In the genomic region with DNA sequence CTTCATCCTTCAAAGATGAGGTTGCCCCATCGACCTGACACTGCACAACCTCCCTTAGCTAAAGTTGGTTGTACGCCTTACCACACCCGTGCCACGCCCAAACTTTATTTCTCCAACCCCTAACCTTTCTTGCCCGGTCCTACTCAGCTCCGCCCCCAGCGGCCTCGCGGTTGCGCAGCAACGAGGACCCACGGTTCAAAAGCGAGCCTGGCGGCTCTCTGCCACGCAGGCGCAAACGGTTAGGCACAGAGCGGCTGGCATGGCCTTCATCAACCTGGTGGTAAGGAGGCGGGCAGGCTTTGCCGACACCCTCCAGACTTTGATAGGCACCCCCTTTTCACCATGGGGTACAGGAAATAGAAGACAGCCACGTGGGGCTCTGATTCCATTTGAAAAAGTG, we compare ENCODE assay signal across 9 mouse cellular contexts. TPM values are rescaled to one million over a fixed set of nuclear protein-coding genes. Genes with fewer than 3 reads are reported as not detected.
DNase-seq lines count a peak whose midpoint lies in the region; ATAC-seq lines count a peak whose summit lies in the region.
"Had no signal": no experiment of that assay in that cellular context is flagged by ENCODE, and none has a peak within 500 bp of the region (broad histone marks: within the 10 kb centered on the region; RNA-seq: fewer than 3 reads in every experiment).

A gene (plus strand): TSS at position 209 of the 400 bp plus-strand sequence.

- DNase-seq in adrenal gland, adult (ENCODE audit: inconsistent age in 2 of 2, low spot score in 1 of 2), result peak; percentile 28 to 59
- DNase-seq in adrenal gland, adult 8-10 months, result no peak
- peak; percentile 40 for DNase-seq in WW6 (ENCODE audit: low read depth, low spot score)
- DNase-seq in embryonic facial prominence, embryonic 14.5 days (ENCODE audit: low spot score), result peak; percentile 13
- peak; percentile 66 for DNase-seq in limb, embryonic 11.5 days (ENCODE audit: low spot score)
- peak; percentile 61 for DNase-seq in midbrain, embryonic 14.5 days

- no peaks in the 10 kb centered on the region for H3K36me3 ChIP-seq in embryonic facial prominence, embryonic 14.5 days (ENCODE audit: control insufficient read depth, insufficient read depth, low read length)
- H3K36me3 ChIP-seq in limb, embryonic 11.5 days (ENCODE audit: control insufficient read depth, insufficient read depth, low read length), result no peaks in the 10 kb centered on the region
- no peaks in the 10 kb centered on the region for H3K36me3 ChIP-seq in midbrain, embryonic 14.5 days (ENCODE audit: control insufficient read depth, insufficient read depth, low read length)
- H3K36me3 ChIP-seq in stomach, embryonic 15.5 days, result no peaks in the 10 kb centered on the region

- no peaks in the 10 kb centered on the region for H3K9me3 ChIP-seq in embryonic facial prominence, embryonic 14.5 days (ENCODE audit: control insufficient read depth, low read length)
- no peaks in the 10 kb centered on the region for H3K9me3 ChIP-seq in limb, embryonic 11.5 days (ENCODE audit: control insufficient read depth, low read length)
- H3K9me3 ChIP-seq in midbrain, embryonic 14.5 days (ENCODE audit: control insufficient read depth, low read length), result no peaks in the 10 kb centered on the region
- H3K9me3 ChIP-seq in stomach, embryonic 15.5 days, result no peaks in the 10 kb centered on the region

- ATAC-seq in embryonic facial prominence, embryonic 14.5 days (ENCODE audit: low read depth), result peak; percentile 15; the same call in 1 of the 2 replicates
- ATAC-seq in inflammation-experienced regulatory T-cells, adult 6 months, result peak; percentile 50
- peak; percentile 31; the same call in 1 of the 2 replicates for ATAC-seq in limb, embryonic 11.5 days (ENCODE audit: insufficient number of reproducible peaks, low FRiP score, low TSS enrichment, low read depth)
- no peak; the same call in 1 of the 2 replicates for ATAC-seq in midbrain, embryonic 14.5 days (ENCODE audit: low FRiP score, low TSS enrichment)
- ATAC-seq in stomach, embryonic 15.5 days (ENCODE audit: insufficient read depth, low FRiP score, low read depth), result no peak

- H3K27ac ChIP-seq in embryonic facial prominence, embryonic 14.5 days (replicated peaks; ENCODE audit: low read depth, low read length), result no peak within 1 kb of the TSS
- no peak within 1 kb of the TSS for H3K27ac ChIP-seq in limb, embryonic 11.5 days (replicated peaks; ENCODE audit: low read depth, low read length)
- no peak within 1 kb of the TSS for H3K27ac ChIP-seq in midbrain, embryonic 14.5 days (replicated peaks; ENCODE audit: low read depth, low read length)
- H3K27ac ChIP-seq in stomach, embryonic 15.5 days, result no peak within 1 kb of the TSS

- H3K4me1 ChIP-seq in embryonic facial prominence, embryonic 14.5 days (ENCODE audit: control insufficient read depth, insufficient read depth, low read length), result peaks cover 12% of the 10 kb centered on the region; the same call in 1 of the 2 replicates
- H3K4me1 ChIP-seq in limb, embryonic 11.5 days (ENCODE audit: control insufficient read depth, insufficient read depth, low read length), result peaks cover 7% of the 10 kb centered on the region; the same call in 1 of the 2 replicates
- H3K4me1 ChIP-seq in midbrain, embryonic 14.5 days (ENCODE audit: control insufficient read depth, insufficient read depth, low read length), result no peaks in the 10 kb centered on the region
- H3K4me1 ChIP-seq in stomach, embryonic 15.5 days, result 0 out of 2 replicates have a peak, but pooled peaks cover 3% of the 10 kb centered on the region

- 37% methylated on average over 21 of the region's 21 CpGs for WGBS in embryonic facial prominence, embryonic 14.5 days
- 32% methylated on average over 21 of the region's 21 CpGs for WGBS in limb, embryonic 11.5 days
- WGBS in midbrain, embryonic 14.5 days, result 32% methylated on average over 21 of the region's 21 CpGs
- WGBS in stomach, embryonic 15.5 days, result 23% methylated on average over 21 of the region's 21 CpGs

- H3K9ac ChIP-seq in embryonic facial prominence, embryonic 14.5 days (ENCODE audit: low read depth, low read length), result no peak within 1 kb of the TSS
- H3K9ac ChIP-seq in limb, embryonic 11.5 days (ENCODE audit: low read length), result no peak within 1 kb of the TSS
- no peak within 1 kb of the TSS for H3K9ac ChIP-seq in midbrain, embryonic 14.5 days (replicated peaks; ENCODE audit: low read length)
- no peak within 1 kb of the TSS for H3K9ac ChIP-seq in stomach, embryonic 15.5 days

- H3K4me3 ChIP-seq in embryonic facial prominence, embryonic 14.5 days (ENCODE audit: low read depth, low read length), result no peak within 1 kb of the TSS
- H3K4me3 ChIP-seq in limb, embryonic 11.5 days (ENCODE audit: low read depth, low read length), result no peak within 1 kb of the TSS
- H3K4me3 ChIP-seq in midbrain, embryonic 14.5 days (replicated peaks; ENCODE audit: low read depth, low read length), result no peak within 1 kb of the TSS
- H3K4me3 ChIP-seq in stomach, embryonic 15.5 days (replicated peaks), result peak within 1 kb of the TSS; percentile 7; the same call in 1 of the 2 replicates

- H3K27me3 ChIP-seq in embryonic facial prominence, embryonic 14.5 days (replicated peaks; ENCODE audit: control insufficient read depth, insufficient read depth, low read length), result peaks cover 4% of the 10 kb centered on the region; the same call in 1 of the 2 replicates
- H3K27me3 ChIP-seq in limb, embryonic 11.5 days (ENCODE audit: control insufficient read depth, insufficient read depth, low read length), result no peaks in the 10 kb centered on the region
- H3K27me3 ChIP-seq in midbrain, embryonic 14.5 days (ENCODE audit: control insufficient read depth, insufficient read depth, low read length), result no peaks in the 10 kb centered on the region
- no peaks in the 10 kb centered on the region for H3K27me3 ChIP-seq in stomach, embryonic 15.5 days (replicated peaks)

- H3K4me2 ChIP-seq in embryonic facial prominence, embryonic 14.5 days (ENCODE audit: low read depth, low read length), result peak within 1 kb of the TSS; percentile 46
- peak within 1 kb of the TSS; percentile 30; the same call in 1 of the 2 replicates for H3K4me2 ChIP-seq in limb, embryonic 11.5 days (ENCODE audit: low read depth, severe bottlenecking)
- peak within 1 kb of the TSS; percentile 28 for H3K4me2 ChIP-seq in midbrain, embryonic 14.5 days (ENCODE audit: low read length)
- peak within 1 kb of the TSS; percentile 47 for H3K4me2 ChIP-seq in stomach, embryonic 15.5 days

RNA-seq across cellular contexts. Expression of the gene that starts here (rescaled TPM):
- not detected for total RNA-seq in adrenal gland, adult 8-10 months (2022)
- 0.47 TPM in 1 of 2 replicates, not detected in the other for polyA plus RNA-seq in embryonic facial prominence, embryonic 14.5 days (2014; fragmentation: Nextera tagmentation; extraction: Ambion mirVana)
- polyA plus RNA-seq in inflammation-experienced regulatory T-cells, adult 6 months (2017; shearing (Covaris generic)), result under 1 TPM in 1 of 3 experiments, not detected in 2; 0.24 TPM
- polyA plus RNA-seq in limb, embryonic 11.5 days (2014; fragmentation: Nextera tagmentation; extraction: Ambion mirVana), result 0.12 TPM in 1 of 2 replicates, not detected in the other
- 0.22 TPM in 1 of 2 replicates, not detected in the other for polyA plus RNA-seq in midbrain, embryonic 14.5 days (2014; fragmentation: Nextera tagmentation; extraction: Ambion mirVana)
- 0.18 and 0.44 TPM in 2 replicates for polyA plus RNA-seq in stomach, embryonic 15.5 days (2015; fragmentation: Nextera tagmentation; extraction: Ambion mirVana)
- total RNA-seq: heart, postnatal 14 days had no signal

Comparison
In these comparisons a context has a peak if more than half of its experiments do, and no peak if none do; other contexts are left out.
1. Peak in DNase-seq, ATAC-seq and H3K4me2 ChIP-seq in embryonic facial prominence, embryonic 14.5 days; RNA of the gene not detected or under 1 TPM.
2. Peak in ATAC-seq in inflammation-experienced regulatory T-cells, adult 6 months; RNA of the gene not detected or under 1 TPM.
3. Peak in DNase-seq, ATAC-seq and H3K4me2 ChIP-seq in limb, embryonic 11.5 days; RNA of the gene not detected or under 1 TPM.
4. Peak in DNase-seq and H3K4me2 ChIP-seq in midbrain, embryonic 14.5 days; RNA of the gene not detected or under 1 TPM.